Mouse (Mus musculus) retina, embryonic 14.5 days (tissue): ENCODE results near the gene Camkv.

Source experiments
- DNase-seq: peaks from one replicate; pipeline ENCODE4 v3.0.0-alpha.2; 2015; ENCODE audit warnings: low spot score

Camkv gene

DNA sequence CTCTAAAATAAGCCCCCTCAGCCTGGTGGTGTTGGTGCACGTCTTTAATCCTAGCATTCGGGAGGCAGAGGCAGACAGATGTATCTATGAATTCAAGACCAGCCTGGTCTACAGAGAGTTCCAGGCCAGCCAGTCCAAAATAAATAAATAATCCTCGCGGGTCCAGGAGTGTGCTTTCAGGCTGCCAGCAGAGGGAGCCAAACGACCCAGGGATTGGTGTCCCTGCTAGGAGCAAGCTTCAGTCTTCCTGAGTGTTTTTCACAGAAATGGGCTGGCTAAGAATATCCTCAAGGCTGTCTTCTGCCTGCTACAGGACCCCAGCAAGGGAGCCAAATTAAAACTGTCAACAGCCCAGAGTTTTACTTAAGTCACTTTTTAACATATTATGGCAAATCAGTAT, 28.2 kb downstream of the Camkv start:
- peak; percentile 93 for DNase-seq

DNA sequence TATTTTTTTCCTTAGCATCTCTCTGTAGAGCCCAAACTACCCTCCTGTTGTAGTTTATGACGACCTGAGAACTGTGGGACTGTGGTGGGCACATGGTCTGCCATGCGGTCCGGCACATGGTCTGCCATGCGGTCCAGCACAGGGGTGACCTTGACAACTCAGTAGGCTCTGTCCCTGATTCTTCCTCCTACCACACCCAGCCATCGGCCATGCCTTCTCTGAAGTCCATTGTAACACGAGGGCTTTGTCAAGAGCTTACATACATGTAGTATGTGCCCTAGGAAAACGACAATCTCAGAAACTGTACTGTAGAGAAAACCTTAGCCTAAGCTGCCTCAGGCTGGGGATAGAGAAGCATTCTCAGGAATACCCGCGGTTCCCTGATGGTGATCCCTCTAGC, 29.2 kb downstream of the Camkv start:
- DNase-seq = no peak

DNA sequence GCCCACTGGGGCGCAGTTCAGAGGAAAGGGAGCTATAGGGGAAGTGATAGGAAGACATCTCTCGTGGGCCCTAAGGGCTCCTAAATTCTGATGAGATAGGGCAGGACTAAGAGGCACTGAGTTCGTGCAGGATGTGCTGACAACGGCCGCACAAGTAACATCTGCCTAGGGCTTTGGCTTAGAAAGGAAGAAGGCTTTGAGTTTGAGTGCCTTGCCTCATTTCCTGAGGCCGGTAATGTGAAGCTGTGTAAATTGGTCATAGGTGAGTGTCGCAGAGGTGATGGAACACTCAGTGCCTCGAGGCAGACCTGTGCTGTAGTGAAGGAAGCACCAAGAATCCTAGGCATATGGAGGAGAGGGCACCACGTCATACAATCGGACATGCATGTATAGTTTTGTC, 31.2 kb downstream of the Camkv start:
- no peak for DNase-seq

DNA sequence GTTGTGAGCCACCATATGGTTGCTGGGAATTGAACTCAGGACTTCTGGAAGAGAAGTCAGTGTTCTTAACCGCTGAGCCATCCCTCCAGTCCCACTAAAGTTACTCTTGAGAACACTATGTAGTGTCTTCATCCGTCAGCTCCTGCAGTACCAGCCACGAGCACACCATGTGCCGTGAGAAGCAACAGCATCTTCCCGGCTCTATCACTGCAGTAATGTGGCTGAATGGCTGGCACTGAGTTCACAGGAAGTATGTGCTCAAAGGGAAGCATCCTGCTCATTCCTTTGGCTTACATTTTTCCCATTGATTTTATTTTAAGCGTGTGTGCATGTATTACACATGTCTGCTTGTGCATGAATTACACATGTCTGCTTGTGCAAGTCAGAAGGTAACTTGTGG, 32.0 kb downstream of the Camkv start:
- no peak for DNase-seq

GRCm38 (mm10) chr9:107968531-107968930, 33.1 kb downstream of the Camkv start:
- DNase-seq = no peak

GRCm38 (mm10) chr9:107970311-107970710, 34.8 kb downstream of the Camkv start:
- DNase-seq = no peak

- no peak for DNase-seq
These were observed 36.4 kb downstream of the Camkv start for GRCm38 (mm10) chr9:107971690-107972541.

GRCm38 (mm10) chr9:107974491-107975171, 39.2 kb downstream of the Camkv start:
- DNase-seq = no peak

- DNase-seq = no peak
These were observed 40.2 kb downstream of the Camkv start, which contains the start of gene Uba7 for GRCm38 (mm10) chr9:107975399-107976386. Uba7 (plus strand) TSS chr9:107975505.

DNA sequence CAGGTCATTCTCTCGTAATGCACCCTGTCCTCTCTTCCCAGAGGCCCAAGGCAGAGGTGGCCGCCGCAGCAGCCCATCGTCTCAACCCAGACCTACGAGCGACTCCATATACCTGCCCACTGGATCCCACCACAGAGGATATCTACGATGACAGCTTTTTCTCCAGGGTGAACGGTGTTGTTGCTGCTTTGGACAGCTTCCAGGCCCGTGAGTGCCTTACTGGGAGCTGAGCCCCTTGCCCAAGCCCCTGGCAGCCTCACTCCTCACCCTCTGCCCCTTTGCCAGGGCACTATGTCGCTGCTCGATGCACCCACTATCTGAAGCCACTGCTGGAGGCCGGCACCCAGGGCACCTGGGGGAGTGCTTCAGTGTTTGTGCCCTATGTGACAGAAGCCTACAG, 43.3 kb downstream of the Camkv start:
- no peak for DNase-seq

DNA sequence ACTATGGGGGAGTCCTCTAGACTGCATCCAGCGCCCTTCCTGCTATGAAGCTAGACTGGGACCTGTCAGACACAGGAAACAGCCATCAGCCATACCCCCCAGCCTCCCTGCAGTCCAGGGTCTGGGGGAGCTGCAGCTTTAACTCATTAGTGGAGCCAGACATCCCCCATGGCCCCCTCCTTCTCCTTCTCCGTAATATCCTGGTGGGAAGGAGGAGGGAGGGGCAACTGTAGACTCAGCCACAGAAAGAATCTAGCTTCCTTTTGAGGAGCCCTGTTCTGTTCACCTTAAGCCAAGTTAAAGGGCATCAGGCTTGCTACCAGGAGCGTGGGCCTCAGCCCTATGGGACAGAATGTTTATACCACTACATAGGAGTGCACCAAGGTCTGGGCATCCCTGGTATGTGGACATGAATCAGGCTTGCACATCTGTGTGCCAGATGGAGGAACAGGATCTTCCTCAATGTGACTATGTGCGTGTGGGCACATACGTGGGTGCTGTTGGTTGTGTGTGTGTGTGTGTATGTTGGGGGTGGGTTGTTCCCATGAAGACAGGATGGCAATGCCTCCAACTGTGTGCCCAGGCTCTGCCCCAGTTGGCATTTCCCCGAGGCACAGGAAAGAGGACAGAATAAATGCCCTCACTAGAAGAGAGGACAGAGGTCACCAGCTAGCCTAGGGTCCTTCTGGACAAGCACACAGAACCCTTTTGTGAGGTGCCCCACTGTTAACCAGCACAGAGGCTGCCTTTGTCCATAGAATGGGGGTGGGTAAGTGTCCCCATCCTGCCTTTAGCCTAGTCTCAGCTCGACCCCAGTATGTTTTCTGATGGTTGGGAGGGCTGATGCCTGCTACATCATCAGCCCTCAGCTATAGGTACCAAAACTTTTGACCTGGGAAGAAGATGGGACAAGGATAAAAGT, 46.5 kb downstream of the Camkv start:
- peak; percentile 23 for DNase-seq

DNA sequence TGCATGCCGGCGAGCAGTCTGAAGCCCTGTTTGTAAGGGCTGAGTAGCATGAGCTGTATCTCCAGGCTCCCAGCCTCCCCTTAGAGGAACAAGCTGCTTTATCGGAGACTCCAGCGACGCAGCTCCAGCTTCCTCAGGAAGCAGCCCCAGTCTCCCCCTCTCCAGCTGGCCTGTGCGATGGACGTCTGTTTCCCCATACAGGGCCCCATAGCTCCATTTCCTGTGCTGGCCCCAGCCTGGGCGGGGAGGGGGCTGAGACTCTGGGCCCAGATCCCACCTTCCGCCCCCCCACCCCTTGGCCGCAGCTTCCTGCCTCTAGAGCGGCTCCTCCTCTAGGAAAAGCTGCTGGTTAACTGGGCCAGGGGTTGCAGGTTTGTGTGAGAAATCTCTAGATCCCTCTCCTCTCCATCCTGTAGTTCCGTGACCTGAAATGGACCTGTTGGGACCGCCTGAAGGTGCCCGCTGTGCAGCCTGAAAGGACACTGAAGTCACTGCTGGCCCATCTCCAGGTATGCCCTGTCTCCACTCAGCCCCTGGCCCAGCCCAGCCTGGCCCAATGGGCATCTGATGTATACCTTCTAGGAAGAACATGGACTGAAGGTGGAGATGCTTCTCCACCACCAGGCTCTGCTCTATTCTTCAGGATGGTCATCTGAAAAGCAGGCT, 47.3 kb downstream of the Camkv start, which contains the start of gene Gm20661:
Gene Gm20661 (plus strand): TSS at position 378 of the 666 bp plus-strand sequence.
- DNase-seq = peak; percentile 63

GRCm38 (mm10) chr9:107983421-107983890, 48.0 kb downstream of the Camkv start:
- peak; percentile 25 for DNase-seq

DNA sequence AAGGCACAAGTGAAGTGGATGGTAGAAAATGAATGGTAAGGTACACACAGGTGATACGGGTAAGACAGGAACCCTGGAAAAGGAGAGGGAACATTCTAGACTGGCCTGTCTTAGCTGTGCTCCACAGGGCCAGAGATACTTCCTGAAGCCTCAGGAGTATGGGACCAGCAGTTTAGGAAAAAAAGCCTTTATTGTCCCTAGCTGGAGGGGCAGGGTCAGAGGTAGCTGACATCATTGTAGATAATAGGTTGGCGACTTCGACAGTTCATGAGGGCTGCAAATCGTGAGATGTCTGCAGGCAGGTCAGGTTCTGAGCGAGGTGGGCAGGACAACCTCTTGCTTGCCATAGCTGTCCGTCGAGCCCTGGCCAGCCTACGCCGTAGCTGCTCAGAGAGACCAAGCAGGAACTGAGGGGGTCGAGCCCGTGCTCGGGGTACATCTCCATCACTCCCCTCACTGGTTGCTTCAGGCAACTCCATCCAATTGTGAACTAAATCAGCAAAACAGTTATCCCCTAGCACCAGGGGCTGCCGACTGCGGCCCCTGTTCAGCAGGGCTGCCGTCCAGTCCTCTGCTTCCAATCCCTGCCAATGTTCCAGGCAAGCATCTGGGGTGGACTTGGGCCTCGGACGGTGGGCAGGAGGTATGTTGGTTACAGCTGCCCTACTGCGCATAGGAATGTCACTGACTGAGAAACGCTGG, 48.7 kb downstream of the Camkv start:
- DNase-seq = no peak

- DNase-seq = no peak
These were observed 49.2 kb downstream of the Camkv start for GRCm38 (mm10) chr9:107984754-107985055.

DNA sequence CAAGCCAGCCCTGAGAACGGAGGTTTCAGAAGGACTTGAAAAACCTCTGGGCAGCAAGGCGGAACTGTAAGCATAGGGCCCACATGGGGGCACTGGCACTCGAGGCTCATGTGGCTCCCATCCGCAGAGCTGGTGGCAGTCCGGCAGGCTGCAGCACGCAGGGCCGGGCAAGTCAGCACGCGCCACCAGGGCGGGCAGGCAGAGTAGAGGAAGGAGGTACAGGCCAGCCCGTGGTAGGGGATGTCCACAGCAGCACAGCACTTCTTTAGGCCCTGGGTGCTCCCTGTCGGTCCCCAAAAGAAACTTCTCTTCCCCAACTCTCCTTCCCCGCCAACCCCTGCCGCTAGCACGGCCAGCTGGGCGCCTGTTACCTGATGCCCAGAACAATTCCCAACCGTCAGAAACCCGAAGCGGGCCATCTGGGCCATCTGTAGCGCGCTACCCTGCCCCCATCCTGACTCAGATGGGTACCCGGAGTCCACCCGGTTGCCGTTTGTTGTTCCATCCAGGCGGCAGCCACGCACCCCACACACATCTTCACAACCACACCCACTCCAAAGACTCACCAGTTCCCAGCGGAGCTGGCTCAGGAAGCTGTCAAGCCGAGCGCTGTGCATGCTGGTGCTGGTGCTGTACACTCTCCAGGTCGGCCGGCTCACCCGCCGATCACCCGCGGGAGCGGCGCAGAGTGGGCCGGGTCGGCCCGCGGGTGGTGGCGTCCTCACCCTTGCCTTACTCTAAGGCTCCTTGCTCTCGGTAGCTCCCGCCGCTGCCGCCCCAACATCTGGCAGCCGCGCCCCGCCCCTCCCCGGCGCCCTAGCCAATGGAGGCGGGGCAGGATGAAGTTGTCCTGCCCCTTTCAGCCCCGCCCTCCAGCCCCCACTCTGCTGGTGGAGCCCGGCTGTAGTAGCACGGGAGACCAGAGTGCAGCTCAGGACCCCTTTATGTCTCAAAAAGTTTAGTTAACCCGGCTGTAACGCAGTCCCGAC, 50.0 kb downstream of the Camkv start, which contains the start of gene Inka1:
Gene Inka1 (minus strand): TSS at position 749 of the 989 bp plus-strand sequence.
- peak; percentile 82 for DNase-seq

- DNase-seq = peak; percentile 87
These were observed 50.9 kb downstream of the Camkv start for GRCm38 (mm10) chr9:107986376-107986775.

DNA sequence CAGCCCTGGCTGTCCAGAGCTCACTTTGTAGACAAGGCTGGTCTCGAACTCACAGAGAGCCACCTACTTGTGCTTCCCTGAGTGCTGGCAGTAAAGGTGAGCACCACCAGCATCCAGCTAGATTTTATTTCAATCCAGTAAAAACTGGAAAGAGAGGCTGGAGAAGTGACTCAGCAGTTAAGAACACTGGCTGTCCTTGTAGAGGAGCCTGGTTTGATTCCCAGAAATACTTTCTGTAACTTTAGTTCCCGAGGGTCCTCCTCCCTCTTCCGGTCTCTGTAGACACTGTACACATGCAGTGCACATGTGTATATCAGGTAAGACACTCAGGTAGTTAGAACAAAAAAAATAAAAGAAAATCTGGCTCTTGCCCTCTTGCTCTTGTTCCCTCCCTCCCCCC, 52.5 kb downstream of the Camkv start:
- DNase-seq = no peak
